In the genomic region with DNA sequence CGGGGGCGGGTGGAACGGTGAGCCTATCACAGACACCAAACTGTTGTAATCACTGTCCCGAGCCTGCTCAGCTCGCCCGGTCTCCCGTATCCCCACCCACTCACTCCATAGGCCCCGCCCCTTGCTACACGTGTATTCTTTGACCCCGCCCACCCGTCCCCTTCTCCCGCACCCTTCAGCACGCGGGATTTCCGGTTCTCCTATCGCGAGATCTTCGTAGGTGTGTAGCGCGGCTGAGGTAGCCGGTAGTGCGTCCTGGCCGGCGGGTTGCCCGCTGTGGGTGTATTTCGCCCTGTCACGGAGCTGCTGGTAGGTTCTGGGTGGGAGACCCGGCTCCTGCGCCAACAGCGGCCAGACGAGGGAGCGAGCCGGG, we compare ENCODE assay signal across 8 mouse cellular contexts. TPM values are rescaled to one million over a fixed set of nuclear protein-coding genes. Genes with fewer than 3 reads are reported as not detected.
DNase-seq lines count a peak whose midpoint lies in the region; ATAC-seq and TF ChIP-seq lines count a peak whose summit lies in the region.

A gene (plus strand): TSS at position 172 of the 373 bp plus-strand sequence.

- intact Hi-C loops in heart, postnatal 25 days (cut with DNase I), result loop anchor here (5.0 kb wide), 1 partner anchor 404 kb away; a partner anchor contains a TSS

- WGBS in forebrain, embryonic 15.5 days, result under 1% methylated on average over 33 of the region's 33 CpGs
- under 1% methylated on average over 33 of the region's 33 CpGs for WGBS in lung, adult 2 months

- no peak for TF ChIP-seq CTCF in lung, adult 2 months (IDR thresholded peaks at IDR 0.05; ENCODE audit: insufficient read depth, low read length)

- no peaks in the 10 kb centered on the region for H3K9me3 ChIP-seq in ES-E14 (ENCODE audit: control insufficient read depth, insufficient read depth, low read depth, low read length)
- no peaks in the 10 kb centered on the region for H3K9me3 ChIP-seq in forebrain, embryonic 15.5 days

- H3K36me3 ChIP-seq in ES-E14 (ENCODE audit: control insufficient read depth, insufficient read depth, low read length, poor library complexity, severe bottlenecking), result peaks cover 3% of the 10 kb centered on the region; the same call in 1 of the 2 replicates
- H3K36me3 ChIP-seq in forebrain, embryonic 15.5 days, result 0 out of 2 replicates have a peak, but pooled peaks cover 1% of the 10 kb centered on the region

- in situ Hi-C loops in ES-E14 (cut with MboI; ENCODE audit: low sequenced_read_pairs in 2 of 2, unreplicated experiment in 2 of 2), result no loop called here

- peak; percentile 97 for DNase-seq in ES-E14 (ENCODE audit: low read depth, low spot score)
- DNase-seq in cerebellum, adult 11-12 months, result peak; percentile 86
- peak; percentile 74 for DNase-seq in heart, postnatal 25 days (ENCODE audit: low spot score)
- peak; percentile 66 to 88 for DNase-seq in layer of hippocampus, adult 18-20 months (ENCODE audit: low spot score in 2 of 2)
- DNase-seq in lung, adult 2 months, result peak; percentile 79
- peak; percentile 73 to 84 for DNase-seq in thymus, adult 18-20 months

- peak within 1 kb of the TSS; percentile 86 for H3K4me2 ChIP-seq in forebrain, embryonic 15.5 days (replicated peaks)

- H3K4me1 ChIP-seq in ES-E14 (ENCODE audit: control insufficient read depth in 2 of 2, insufficient read depth in 2 of 2, low read length in 2 of 2, poor library complexity in 1 of 2), result peaks cover 0 to 3% of the 10 kb centered on the region in 2 experiments; a peak in 2 of 4 replicates
- H3K4me1 ChIP-seq in forebrain, embryonic 15.5 days, result peaks cover 23% of the 10 kb centered on the region
- H3K4me1 ChIP-seq in lung, adult 2 months (ENCODE audit: control insufficient read depth, insufficient read depth, low read length), result peaks cover 4% of the 10 kb centered on the region; the same call in 1 of the 2 replicates

- peak within 1 kb of the TSS; percentile 86 for H3K27ac ChIP-seq in ES-E14 (ENCODE audit: insufficient read depth, low read depth, low read length, poor library complexity, severe bottlenecking)
- H3K27ac ChIP-seq in forebrain, embryonic 15.5 days (replicated peaks), result peak within 1 kb of the TSS; percentile 76

- peak; percentile 98 for ATAC-seq in forebrain, embryonic 15.5 days (replicated peaks)
- ATAC-seq in neutrophil, adult 5-6 weeks (ENCODE audit: extremely low read depth, insufficient number of reproducible peaks, low FRiP score, poor library complexity, severe bottlenecking), result peak; percentile 90

- H3K27me3 ChIP-seq in forebrain, embryonic 15.5 days, result 0 out of 2 replicates have a peak, but pooled peaks cover 3% of the 10 kb centered on the region

- peak; percentile 78; the same call in 1 of the 2 replicates for TF ChIP-seq POLR2A in lung, adult 2 months (IDR thresholded peaks at IDR 0.05; ENCODE audit: borderline replicate concordance, extremely low read depth, low read depth, low read length)

- H3K4me3 ChIP-seq in ES-E14 (ENCODE audit: insufficient read depth in 1 of 2, low read depth in 1 of 2, low read length in 2 of 2, poor library complexity in 1 of 2, severe bottlenecking in 1 of 2), result peak within 1 kb of the TSS; percentile 96 to 97
- peak within 1 kb of the TSS; percentile 72 for H3K4me3 ChIP-seq in forebrain, embryonic 15.5 days
- H3K4me3 ChIP-seq in lung, adult 2 months (replicated peaks; ENCODE audit: extremely low read depth, low read depth, low read length), result peak within 1 kb of the TSS; percentile 83

- H3K9ac ChIP-seq in ES-E14 (ENCODE audit: insufficient read depth, low read depth, low read length, poor library complexity, severe bottlenecking), result peak within 1 kb of the TSS; percentile 100
- peak within 1 kb of the TSS; percentile 85 for H3K9ac ChIP-seq in forebrain, embryonic 15.5 days (replicated peaks)

TF ChIP-seq in ES-E14, 5 proteins besides CTCF, POLR2A, EP300 and RAD21:
- TF ChIP-seq ZNF384 (IDR thresholded peaks at IDR 0.05; ENCODE audit: low read depth, low read length), result no peak
- peak; percentile 94 for TF ChIP-seq CHD2 (IDR thresholded peaks at IDR 0.05; ENCODE audit: low read depth, low read length)
TF ChIP-seq in ES-E14: peak in this region for 1.

RNA-seq across cellular contexts. Expression of the gene that starts here (rescaled TPM):
- 141 and 213 TPM in 2 replicates for total RNA-seq in ES-E14 (2012; rRNA removed)
- polyA plus RNA-seq in forebrain, embryonic 15.5 days (2015; fragmentation: Nextera tagmentation; extraction: Ambion mirVana), result 111 TPM in 2 replicates
- total RNA-seq in heart, postnatal 25 days (2021), result 10 to 100 TPM; 33.7 to 34.9 TPM
- total RNA-seq in layer of hippocampus, adult 18-20 months (2021), result 10 to 100 TPM; 51.3 to 55.9 TPM
- 28.8 and 33.5 TPM in 2 replicates for polyA plus RNA-seq in lung, adult 2 months (2012; rRNA removed)
- 43.2 and 59.4 TPM in 2 replicates for total RNA-seq in neutrophil, adult 5-6 weeks (2017)

Comparison
In these comparisons a context has a peak if more than half of its experiments do, and no peak if none do; other contexts are left out.
1. Peak in every context shown above with its lines: DNase-seq, ATAC-seq, H3K4me3 ChIP-seq and H3K27ac ChIP-seq.